Mouse (Mus musculus) bone marrow macrophage, adult 2 months (primary cell): ENCODE results near the gene Ptprg.

ENCODE experiments used
- CTCF ChIP-seq: IDR thresholded peaks from 2 replicates; pipeline ENCODE4 v1.5.1; 2012; ENCODE audit warnings: low read depth, mild to moderate bottlenecking, low read length, moderate library complexity
- POLR2A ChIP-seq: IDR thresholded peaks from 2 replicates; pipeline ENCODE4 v1.6.1; 2012; ENCODE audit warnings: mild to moderate bottlenecking, low read depth, low read length, borderline replicate concordance

GRCm38 (mm10) chr14:11963791-11964190 is 410.5 kb downstream of the Ptprg start:
- TF ChIP-seq POLR2A, result no peak
- no peak for TF ChIP-seq CTCF
